Mouse (Mus musculus) kidney, adult 11 months (tissue): ENCODE measurements at regions not wholly inside any gene's neighbourhood (a gene's known extent, or its start where the extent isn't known, plus 50 kb on each side); places are given as distances from the start of the nearest gene placed in this dataset.

Experiments
- DNase-seq: peaks from one replicate; pipeline ENCODE4 v3.0.0; 2022

- DNase-seq = no peak
These were observed 156.5 kb upstream of the Ngly1 start for GRCm38 (mm10) chr14:16092391-16093132.

DNA sequence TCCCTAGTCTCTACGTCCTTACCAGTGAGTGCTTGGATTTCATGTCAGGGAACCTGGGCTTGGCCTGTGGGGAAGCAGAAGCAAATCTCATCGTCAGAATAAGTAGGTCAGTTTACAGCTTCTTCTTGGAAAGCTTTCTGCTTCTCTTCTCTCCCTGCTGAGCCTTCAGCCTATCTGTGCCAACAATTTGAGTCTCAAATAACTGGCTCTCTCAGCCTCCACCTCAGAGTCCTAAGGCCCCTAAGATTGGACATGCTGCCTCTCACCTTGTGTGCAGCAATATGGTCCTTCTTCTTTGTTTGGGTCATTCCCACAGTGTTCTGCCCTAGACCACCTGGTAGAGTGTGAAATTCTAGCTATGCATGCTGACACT, 156.0 kb upstream of the Ngly1 start:
- no peak for DNase-seq

DNA sequence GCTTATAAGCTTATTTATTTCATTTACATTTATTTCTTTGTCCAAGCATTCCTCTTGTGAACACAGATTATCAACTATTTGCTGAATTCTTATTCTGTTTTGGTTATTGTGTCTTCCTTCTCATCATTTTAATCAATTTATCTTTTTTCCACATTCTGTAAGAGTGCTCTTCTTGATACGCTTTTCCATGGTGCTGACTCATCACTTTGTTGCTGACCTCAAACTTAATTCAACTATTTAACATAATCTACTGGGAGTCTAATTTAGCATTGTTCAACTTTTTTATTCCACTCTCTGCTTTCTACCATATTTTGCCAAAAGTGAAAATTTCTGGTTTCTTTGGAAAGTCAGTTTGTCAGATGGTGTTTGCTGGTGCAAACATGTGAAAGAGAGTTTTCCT, 139.7 kb upstream of the Ngly1 start:
- no peak for DNase-seq

- no peak for DNase-seq
These were observed 116.4 kb upstream of the Ngly1 start for GRCm38 (mm10) chr14:16132672-16133071.

GRCm38 (mm10) chr14:16133410-16133809, 115.7 kb upstream of the Ngly1 start:
- no peak for DNase-seq

DNA sequence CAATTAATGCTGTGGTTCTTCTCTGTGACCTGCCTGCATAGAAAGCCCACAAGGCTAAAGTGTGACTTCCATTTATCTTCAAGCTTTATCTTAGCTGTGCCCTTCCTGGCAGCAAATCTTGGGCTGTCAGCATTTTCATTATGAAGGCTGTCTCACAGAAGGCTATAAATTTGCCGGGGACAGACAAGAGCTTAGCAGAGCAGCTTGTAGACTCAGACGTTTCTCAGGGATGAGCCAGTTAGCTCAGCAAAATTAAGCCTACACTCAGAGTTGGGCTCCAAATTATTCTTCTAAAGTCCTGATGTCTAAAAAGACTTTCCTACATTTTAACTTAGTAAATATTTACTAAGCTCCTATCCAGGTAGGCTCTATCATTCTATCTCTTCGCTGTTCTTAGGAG, 112.9 kb upstream of the Ngly1 start:
- DNase-seq = no peak

DNA sequence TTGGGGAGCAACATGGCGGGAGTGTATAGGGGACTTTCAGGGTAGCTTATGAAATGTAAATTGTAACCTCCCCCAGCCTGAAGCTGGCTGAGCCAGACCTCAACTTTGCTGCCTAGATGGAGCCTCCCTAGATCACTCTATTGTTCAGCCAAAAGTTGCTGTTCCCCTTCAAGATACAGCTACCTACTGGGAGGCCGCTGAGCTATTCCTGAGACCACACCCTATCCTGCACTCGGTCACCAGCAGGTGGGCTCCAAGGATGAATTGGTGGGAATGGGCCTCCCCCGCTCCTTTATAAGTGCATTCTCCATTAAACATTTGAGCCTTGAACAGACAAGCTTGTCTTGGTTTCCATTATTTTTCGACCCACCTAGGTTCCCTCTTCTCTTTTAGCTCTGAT, 104.8 kb upstream of the Ngly1 start:
- no peak for DNase-seq

- DNase-seq = no peak
These were observed 102.3 kb upstream of the Ngly1 start for GRCm38 (mm10) chr14:16146811-16147210.

GRCm38 (mm10) chr14:16151815-16152214, 97.3 kb upstream of the Ngly1 start:
- DNase-seq = no peak

DNA sequence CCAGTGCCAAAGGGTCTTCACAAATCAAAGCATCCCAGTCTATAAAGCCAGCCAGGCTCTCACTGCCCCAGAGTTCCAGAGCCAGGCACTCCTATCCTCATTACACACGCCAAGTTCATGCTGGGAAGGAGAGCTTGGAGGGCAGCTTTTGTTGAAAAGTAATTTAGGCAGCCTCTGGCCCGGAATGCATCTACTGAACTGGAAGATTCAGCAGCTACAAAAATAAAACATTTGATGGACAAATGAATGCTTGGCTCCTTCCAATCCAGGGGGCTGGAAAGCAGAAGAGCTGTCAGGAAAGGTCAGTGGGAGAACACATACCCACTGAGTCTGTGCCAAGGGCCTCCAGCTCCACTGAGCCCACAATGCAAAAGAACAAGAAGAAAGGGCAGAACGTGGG, 96.4 kb upstream of the Ngly1 start:
- DNase-seq = no peak

DNA sequence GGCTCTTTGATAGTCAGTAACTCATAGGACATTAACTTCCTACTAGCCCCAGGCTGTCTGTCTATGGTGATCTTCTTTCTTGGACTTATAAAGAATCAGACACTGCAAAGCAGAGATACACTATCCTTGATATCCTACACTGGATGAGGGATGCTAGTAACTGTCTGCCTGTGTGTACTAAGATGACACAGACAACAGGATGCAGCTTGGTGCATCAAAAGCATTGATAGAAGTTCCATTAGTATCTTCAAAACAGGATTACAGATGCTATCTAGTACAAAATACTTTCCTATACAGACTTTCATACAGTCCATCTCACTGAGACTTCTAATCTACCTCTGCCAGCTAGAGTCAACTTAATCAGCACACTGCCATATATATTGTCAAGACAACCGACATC, 94.0 kb upstream of the Ngly1 start:
- no peak for DNase-seq

DNA sequence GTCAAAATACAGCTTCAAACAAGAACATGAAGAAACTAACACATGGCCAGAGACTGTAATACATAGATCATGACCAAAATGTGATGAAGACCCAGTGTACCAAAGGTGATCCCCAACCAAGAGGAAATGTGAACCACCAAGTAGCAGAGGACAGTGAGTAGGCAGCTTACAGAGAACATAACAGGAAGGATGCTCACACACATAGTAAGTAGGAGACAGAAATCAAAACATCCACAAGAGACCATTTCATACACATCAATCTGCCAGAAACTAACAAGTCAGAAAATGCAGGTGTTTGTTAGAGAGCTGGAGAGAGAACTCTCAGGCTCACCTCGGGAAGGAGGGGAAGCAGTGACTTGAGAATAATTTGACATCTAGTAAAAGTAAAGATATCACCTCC, 78.9 kb upstream of the Ngly1 start:
- no peak for DNase-seq

GRCm38 (mm10) chr14:16172261-16172660, 76.8 kb upstream of the Ngly1 start:
- DNase-seq = no peak

DNA sequence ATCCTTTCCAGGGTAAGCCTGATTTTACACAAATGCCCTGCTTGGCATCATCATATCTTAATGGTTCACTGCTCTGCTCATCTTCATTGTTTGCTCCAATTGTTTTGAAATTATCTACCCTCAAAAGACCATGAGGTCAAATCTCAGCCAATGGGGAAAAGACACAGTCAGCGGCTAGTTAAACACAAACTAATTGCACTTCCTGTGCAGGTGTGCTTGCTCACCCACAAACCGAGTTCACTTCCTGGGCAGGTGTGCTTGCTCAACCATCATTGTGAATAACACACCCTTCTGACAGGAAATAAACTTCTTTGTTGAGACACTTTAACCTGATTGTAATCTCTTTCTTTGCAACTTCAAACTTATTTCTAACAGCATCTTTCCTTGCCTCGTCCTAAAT, 75.8 kb upstream of the Ngly1 start:
- DNase-seq = peak; percentile 3

- no peak for DNase-seq
These were observed 70.9 kb upstream of the Ngly1 start for GRCm38 (mm10) chr14:16178227-16178626.

- DNase-seq = no peak
These were observed 67.3 kb upstream of the Ngly1 start for GRCm38 (mm10) chr14:16181822-16182221.

DNA sequence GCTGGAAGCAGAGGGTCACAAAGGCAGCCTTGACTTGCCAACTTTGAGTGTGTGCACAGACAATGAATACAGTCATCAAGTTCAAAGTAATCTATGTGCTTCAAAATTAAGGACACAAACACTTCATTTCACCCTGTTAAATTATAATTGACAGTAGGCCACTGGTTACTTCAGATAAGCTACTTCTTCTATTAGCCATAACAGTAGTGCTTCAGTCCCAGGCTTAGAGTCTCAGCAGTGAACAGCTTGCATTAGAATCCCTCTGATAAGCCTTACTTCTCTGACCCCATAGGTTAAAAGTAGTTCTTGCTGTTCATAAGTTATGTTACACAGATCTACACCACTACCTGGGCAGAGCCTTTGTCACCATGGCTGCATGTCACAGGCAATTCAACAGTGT, 63.8 kb upstream of the Ngly1 start:
- DNase-seq = no peak
